In genomic region chr7:128359741-128360140, GRCm38 (mm10) we compare ENCODE assay signal across 15 mouse cellular contexts. TPM values are rescaled to one million over a fixed set of nuclear protein-coding genes. Genes with fewer than 3 reads are reported as not detected.
DNase-seq lines count a peak whose midpoint lies in the region; ATAC-seq and TF ChIP-seq lines count a peak whose summit lies in the region.
"Had no signal": no experiment of that assay in that cellular context is flagged by ENCODE, and none has a peak within 500 bp of the region (broad histone marks: within the 10 kb centered on the region; RNA-seq: fewer than 3 reads in every experiment).

No protein-coding gene starts in this region.

- H3K9ac ChIP-seq in kidney, embryonic 15.5 days, result no peak overlapping the region
- no peak overlapping the region for H3K9ac ChIP-seq in forebrain, embryonic 14.5 days (ENCODE audit: low read length)

- no peaks in the 10 kb centered on the region for H3K4me1 ChIP-seq in kidney, adult 2 months (ENCODE audit: control insufficient read depth, insufficient read depth, low read length)
- no peaks in the 10 kb centered on the region for H3K4me1 ChIP-seq in kidney, embryonic 15.5 days
- no peaks in the 10 kb centered on the region for H3K4me1 ChIP-seq in forebrain, embryonic 14.5 days (ENCODE audit: control insufficient read depth, insufficient read depth, low read length)

- peak; percentile 14 for DNase-seq in kidney, adult 2 months
- peak; percentile 54 for DNase-seq in CD4-positive helper T cell, adult 2 months (ENCODE audit: low read depth, low spot score)
- DNase-seq in T-cell, adult 2 months (ENCODE audit: low spot score), result peak; percentile 61
- no peak for DNase-seq in layer of hippocampus, adult 9-10 months (ENCODE audit: low spot score)
- DNase-seq in forebrain, embryonic 14.5 days (ENCODE audit: low spot score), result no peak
- DNase-seq in cerebellum, adult 11 months, result no peak
- DNase-seq: gastrocnemius, postnatal 25 days; heart, postnatal 4 days; kidney, postnatal 36 days; lung, adult 18-20 months; midbrain, embryonic 14.5 days; spleen, adult 18-20 months had no signal

- peak; percentile 26; the same call in 1 of the 2 replicates for TF ChIP-seq CTCF in kidney, adult 2 months (conservative IDR thresholded peaks at IDR 0.05; ENCODE audit: insufficient read depth, insufficient read length, low read depth, low read length)

- no peak overlapping the region for H3K27ac ChIP-seq in kidney, adult 2 months (ENCODE audit: insufficient read depth, low read depth, low read length)
- H3K27ac ChIP-seq in kidney, embryonic 15.5 days, result no peak overlapping the region
- H3K27ac ChIP-seq in forebrain, embryonic 14.5 days (ENCODE audit: low read depth, low read length), result no peak overlapping the region

- 66% methylated on average over 9 of the region's 9 CpGs for WGBS in kidney, adult 2 months
- 74% methylated on average over 9 of the region's 9 CpGs for WGBS in kidney, embryonic 15.5 days
- WGBS in forebrain, embryonic 14.5 days, result 85% methylated on average over 9 of the region's 9 CpGs

- ATAC-seq in kidney, embryonic 15.5 days (replicated peaks; ENCODE audit: low FRiP score), result no peak
- peak; percentile 64 for ATAC-seq in megakaryocyte progenitor cell, adult 5-6 weeks (replicated peaks; ENCODE audit: poor library complexity)
- no peak for ATAC-seq in forebrain, embryonic 14.5 days

- no peak overlapping the region for H3K4me3 ChIP-seq in kidney, adult 2 months (ENCODE audit: insufficient read depth, low read depth, low read length)
- no peak overlapping the region for H3K4me3 ChIP-seq in kidney, embryonic 15.5 days (replicated peaks)
- no peak overlapping the region for H3K4me3 ChIP-seq in forebrain, embryonic 14.5 days (ENCODE audit: low read depth, low read length)

- H3K36me3 ChIP-seq in kidney, adult 2 months (ENCODE audit: control insufficient read depth, insufficient read depth, low read length), result no peaks in the 10 kb centered on the region
- no peaks in the 10 kb centered on the region for H3K36me3 ChIP-seq in kidney, embryonic 15.5 days
- H3K36me3 ChIP-seq in forebrain, embryonic 14.5 days (ENCODE audit: control insufficient read depth, insufficient read depth, low read length), result no peaks in the 10 kb centered on the region

- no peak overlapping the region for H3K4me2 ChIP-seq in kidney, embryonic 15.5 days
- H3K4me2 ChIP-seq in forebrain, embryonic 14.5 days (ENCODE audit: low read length), result no peak overlapping the region

- TF ChIP-seq POLR2A in kidney, adult 2 months (IDR thresholded peaks at IDR 0.05; ENCODE audit: low read depth, low read length), result no peak

- H3K9me3 ChIP-seq in kidney, embryonic 15.5 days (replicated peaks), result no peaks in the 10 kb centered on the region
- no peaks in the 10 kb centered on the region for H3K9me3 ChIP-seq in forebrain, embryonic 14.5 days (replicated peaks; ENCODE audit: control insufficient read depth, low read length)
- H3K9me3 ChIP-seq: G1E had no signal

- H3K27me3 ChIP-seq in kidney, adult 2 months (replicated peaks; ENCODE audit: control insufficient read depth, insufficient read depth, low read length), result no peaks in the 10 kb centered on the region
- H3K27me3 ChIP-seq in kidney, embryonic 15.5 days, result 0 out of 2 replicates have a peak, but pooled peaks cover 4% of the 10 kb centered on the region
- no peaks in the 10 kb centered on the region for H3K27me3 ChIP-seq in forebrain, embryonic 14.5 days (replicated peaks; ENCODE audit: control insufficient read depth, insufficient read depth, low read length)

RNA-seq across cellular contexts. Expression of gene Rgs10, which starts 58.8 kb away (rescaled TPM):
- 2.3 and 5.1 TPM in 2 replicates for polyA plus RNA-seq in kidney, adult 2 months (2012; rRNA removed)
- 5.8 and 7.1 TPM in 2 replicates for polyA plus RNA-seq in kidney, embryonic 15.5 days (2015; fragmentation: Nextera tagmentation; extraction: Ambion mirVana)
- 77.0 and 92.7 TPM in 2 replicates for total RNA-seq in megakaryocyte progenitor cell, adult 5-6 weeks (2015)
- total RNA-seq in megakaryocyte progenitor cell, adult 5-6 weeks (2017), result 55.4 and 83.3 TPM in 2 replicates
- 21.8 and 22.5 TPM in 2 replicates for polyA plus RNA-seq in forebrain, embryonic 14.5 days (2014; fragmentation: Nextera tagmentation; extraction: Ambion mirVana)

Comparison
In these comparisons a context has a peak if more than half of its experiments do, and no peak if none do; other contexts are left out.
1. DNase-seq: peak in kidney, adult 2 months (single experiment), CD4-positive helper T cell, adult 2 months (single experiment) and T-cell, adult 2 months (single experiment); none in layer of hippocampus, adult 9-10 months (single experiment), forebrain, embryonic 14.5 days (single experiment) and cerebellum, adult 11 months (single experiment).